ENCODE assay signal across 11 mouse cellular contexts in the genomic region with DNA sequence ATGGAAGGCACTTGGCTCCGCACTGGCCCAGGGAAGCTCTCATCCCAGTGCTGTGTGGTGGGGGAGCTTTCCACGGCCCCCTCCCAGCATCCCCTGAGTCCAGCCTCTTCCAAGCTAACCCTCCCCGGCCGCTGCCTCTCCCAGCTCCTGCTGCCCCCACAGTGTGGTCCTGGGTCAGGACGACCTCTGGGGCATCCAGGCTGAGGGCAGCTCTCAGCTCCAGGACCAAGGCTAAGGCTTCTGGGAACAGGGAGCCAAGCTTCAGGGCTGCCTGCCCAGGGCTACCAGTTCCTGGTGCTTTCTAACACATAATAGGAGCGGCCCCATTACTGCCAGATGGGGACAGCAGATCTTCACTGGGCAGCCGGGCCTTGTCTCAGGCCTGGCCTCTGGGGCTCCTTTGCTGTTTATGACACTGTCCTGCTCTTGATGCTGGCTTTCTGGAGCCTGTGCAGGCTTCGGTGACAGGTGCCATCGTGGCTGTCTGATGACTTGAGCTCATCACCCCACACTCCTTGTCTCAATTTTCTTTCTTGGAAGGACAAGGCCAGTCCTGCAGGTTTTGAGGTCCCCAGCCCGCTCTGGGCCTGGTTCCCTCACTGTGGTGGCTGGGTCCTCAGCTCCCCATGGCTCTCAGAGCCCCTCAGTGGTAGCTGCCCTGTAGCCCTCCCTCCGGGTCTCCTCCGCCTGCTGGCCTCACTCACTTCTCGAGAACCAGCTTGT.
DNase-seq lines count a peak whose midpoint lies in the region; ATAC-seq and TF ChIP-seq lines count a peak whose summit lies in the region.
"Had no signal": no experiment of that assay in that cellular context is flagged by ENCODE, and none has a peak within 500 bp of the region (broad histone marks: within the 10 kb centered on the region; RNA-seq: fewer than 3 reads in every experiment).

No protein-coding gene starts in this region.

- DNase-seq in heart, adult 2 months = no peak
- DNase-seq in lung, adult 2 months = no peak
- no peak for DNase-seq in midbrain, embryonic 14.5 days
- DNase-seq in urinary bladder, postnatal 10 days (ENCODE audit: low spot score) = no peak
- DNase-seq: embryo, embryonic 11 days; retina, postnatal 1 day had no signal

- TF ChIP-seq EP300 in heart, adult 2 months (IDR thresholded peaks at IDR 0.05; ENCODE audit: insufficient read depth, low read depth, low read length) = no peak

- intact Hi-C loops in heart, adult 2 months (cut with DNase I) = loop anchor here (10.0 kb wide), 1 partner anchor 94 kb away; no protein-coding TSS in a partner anchor

- H3K4me2 ChIP-seq in heart, embryonic 12.5 days = no peak overlapping the region
- H3K4me2 ChIP-seq in lung, embryonic 15.5 days = no peak overlapping the region
- peak overlapping the region; percentile 53 for H3K4me2 ChIP-seq in myocyte (ENCODE audit: low read depth)
- H3K4me2 ChIP-seq in midbrain, embryonic 14.5 days (ENCODE audit: low read length) = no peak overlapping the region
- H3K4me2 ChIP-seq: limb, embryonic 13.5 days had no signal

- H3K79me2 ChIP-seq in heart, adult 2 months (replicated peaks; ENCODE audit: control insufficient read depth, insufficient read depth, low read length) = no peaks in the 10 kb centered on the region
- no peaks in the 10 kb centered on the region for H3K79me2 ChIP-seq in myocyte (ENCODE audit: control insufficient read depth, insufficient read depth)

- no peaks in the 10 kb centered on the region for H3K27me3 ChIP-seq in heart, adult 2 months (ENCODE audit: control insufficient read depth, insufficient read depth, low read length)
- H3K27me3 ChIP-seq in heart, embryonic 12.5 days (replicated peaks) = no peaks in the 10 kb centered on the region
- H3K27me3 ChIP-seq in lung, embryonic 15.5 days = no peaks in the 10 kb centered on the region
- no peaks in the 10 kb centered on the region for H3K27me3 ChIP-seq in myocyte (ENCODE audit: control insufficient read depth, insufficient read depth, insufficient read length)
- no peaks in the 10 kb centered on the region for H3K27me3 ChIP-seq in midbrain, embryonic 14.5 days (ENCODE audit: control insufficient read depth, insufficient read depth, low read length)
- H3K27me3 ChIP-seq: limb, embryonic 13.5 days had no signal

- peaks cover 12% of the 10 kb centered on the region for H3K4me1 ChIP-seq in heart, adult 2 months (ENCODE audit: control insufficient read depth, insufficient read depth, low read length)
- peaks cover 46% of the 10 kb centered on the region for H3K4me1 ChIP-seq in heart, embryonic 12.5 days (replicated peaks)
- H3K4me1 ChIP-seq in lung, embryonic 15.5 days = peaks cover 55% of the 10 kb centered on the region
- peaks cover 17% of the 10 kb centered on the region; the same call in 1 of the 2 replicates for H3K4me1 ChIP-seq in lung, adult 2 months (ENCODE audit: control insufficient read depth, insufficient read depth, low read length)
- peaks cover 88% of the 10 kb centered on the region for H3K4me1 ChIP-seq in bone marrow macrophage, adult 2 months (ENCODE audit: control insufficient read depth, insufficient read depth, low read length)
- no peaks in the 10 kb centered on the region for H3K4me1 ChIP-seq in midbrain, embryonic 14.5 days (ENCODE audit: control insufficient read depth, insufficient read depth, low read length)

- TF ChIP-seq CTCF in heart, adult 2 months (IDR thresholded peaks at IDR 0.05) = 0 out of 2 replicates have a peak, but pooled peaks have one; percentile 18
- TF ChIP-seq CTCF in lung, adult 2 months (IDR thresholded peaks at IDR 0.05; ENCODE audit: insufficient read depth, low read length) = no peak
- TF ChIP-seq CTCF in bone marrow macrophage, adult 2 months (IDR thresholded peaks at IDR 0.05; ENCODE audit: low read depth, low read length) = no peak

- H3K9me3 ChIP-seq in heart, embryonic 12.5 days (replicated peaks) = no peaks in the 10 kb centered on the region
- H3K9me3 ChIP-seq in lung, embryonic 15.5 days = no peaks in the 10 kb centered on the region
- H3K9me3 ChIP-seq in midbrain, embryonic 14.5 days (ENCODE audit: control insufficient read depth, low read length) = no peaks in the 10 kb centered on the region
- H3K9me3 ChIP-seq: limb, embryonic 13.5 days had no signal

- no peak for ATAC-seq in heart, embryonic 12.5 days (ENCODE audit: insufficient number of reproducible peaks, low FRiP score)
- ATAC-seq in lung, embryonic 15.5 days (ENCODE audit: borderline replicate concordance, extremely low read depth, low FRiP score, low TSS enrichment) = no peak
- ATAC-seq in midbrain, embryonic 14.5 days (ENCODE audit: low FRiP score, low TSS enrichment) = no peak

- WGBS in heart, adult 2 months = 79% methylated on average over 13 of the region's 13 CpGs
- 70% methylated on average over 13 of the region's 13 CpGs for WGBS in heart, embryonic 12.5 days
- 77% methylated on average over 13 of the region's 13 CpGs for WGBS in lung, embryonic 15.5 days
- WGBS in lung, adult 2 months = 72% methylated on average over 13 of the region's 13 CpGs
- 80% methylated on average over 13 of the region's 13 CpGs for WGBS in midbrain, embryonic 14.5 days

- H3K4me3 ChIP-seq in heart, adult 2 months = no peak overlapping the region
- no peak overlapping the region for H3K4me3 ChIP-seq in heart, embryonic 12.5 days
- H3K4me3 ChIP-seq in lung, embryonic 15.5 days = no peak overlapping the region
- H3K4me3 ChIP-seq in lung, adult 2 months (replicated peaks; ENCODE audit: extremely low read depth, low read depth, low read length) = no peak overlapping the region
- H3K4me3 ChIP-seq in bone marrow macrophage, adult 2 months (ENCODE audit: insufficient read depth, low read length) = peak overlapping the region; percentile 26; the same call in 1 of the 2 replicates
- no peak overlapping the region for H3K4me3 ChIP-seq in myocyte
- H3K4me3 ChIP-seq in midbrain, embryonic 14.5 days (replicated peaks; ENCODE audit: low read depth, low read length) = no peak overlapping the region
- H3K4me3 ChIP-seq: limb, embryonic 13.5 days had no signal

- no peak for TF ChIP-seq POLR2A in heart, adult 2 months (IDR thresholded peaks at IDR 0.05; ENCODE audit: insufficient read depth, low read depth, low read length)
- TF ChIP-seq POLR2A in lung, adult 2 months (IDR thresholded peaks at IDR 0.05; ENCODE audit: borderline replicate concordance, extremely low read depth, low read depth, low read length) = no peak
- TF ChIP-seq POLR2A in bone marrow macrophage, adult 2 months (IDR thresholded peaks at IDR 0.05; ENCODE audit: borderline replicate concordance, low read depth, low read length) = no peak
- TF ChIP-seq POLR2A in myocyte (IDR thresholded peaks at IDR 0.05; ENCODE audit: insufficient read length, low read depth) = no peak

- H3ac ChIP-seq in myocyte (ENCODE audit: control insufficient read depth, insufficient read length) = no peak overlapping the region

- peak overlapping the region; percentile 54 for H3K27ac ChIP-seq in heart, adult 2 months
- no peak overlapping the region for H3K27ac ChIP-seq in heart, embryonic 12.5 days (ENCODE audit: poor library complexity, severe bottlenecking)
- H3K27ac ChIP-seq in lung, embryonic 15.5 days = 0 out of 2 replicates have a peak overlapping the region, but pooled peaks have one; percentile 8
- H3K27ac ChIP-seq in bone marrow macrophage, adult 2 months (ENCODE audit: insufficient read depth, low read depth, low read length) = peak overlapping the region; percentile 99
- H3K27ac ChIP-seq in midbrain, embryonic 14.5 days (replicated peaks; ENCODE audit: low read depth, low read length) = no peak overlapping the region
- H3K27ac ChIP-seq: limb, embryonic 13.5 days had no signal

- H3K9ac ChIP-seq in heart, adult 2 months (ENCODE audit: low read depth, low read length) = peak overlapping the region; percentile 9; the same call in 1 of the 2 replicates
- no peak overlapping the region for H3K9ac ChIP-seq in heart, embryonic 12.5 days
- no peak overlapping the region for H3K9ac ChIP-seq in lung, embryonic 15.5 days
- no peak overlapping the region for H3K9ac ChIP-seq in midbrain, embryonic 14.5 days (replicated peaks; ENCODE audit: low read length)
- H3K9ac ChIP-seq: limb, embryonic 13.5 days had no signal

- H3K36me3 ChIP-seq in heart, adult 2 months (ENCODE audit: control insufficient read depth, insufficient read depth, low read length) = no peaks in the 10 kb centered on the region
- H3K36me3 ChIP-seq in heart, embryonic 12.5 days = no peaks in the 10 kb centered on the region
- H3K36me3 ChIP-seq in lung, embryonic 15.5 days = no peaks in the 10 kb centered on the region
- H3K36me3 ChIP-seq in myocyte (ENCODE audit: control insufficient read depth, insufficient read depth) = no peaks in the 10 kb centered on the region
- H3K36me3 ChIP-seq in midbrain, embryonic 14.5 days (ENCODE audit: control insufficient read depth, insufficient read depth, low read length) = no peaks in the 10 kb centered on the region
- H3K36me3 ChIP-seq: limb, embryonic 13.5 days had no signal

TF ChIP-seq in myocyte, 11 proteins besides CTCF, POLR2A, EP300 and RAD21:
- TF ChIP-seq E2F4 (IDR thresholded peaks at IDR 0.05; ENCODE audit: insufficient read depth) = no peak
- peak in 2 of 3 experiments; percentile 4 to 65 for TF ChIP-seq MYOG (IDR thresholded peaks at IDR 0.05; ENCODE audit: control insufficient read depth in 1 of 3, insufficient read depth in 1 of 3, insufficient read length in 2 of 3, low read depth in 2 of 3)
- TF ChIP-seq MYOD1 (IDR thresholded peaks at IDR 0.05; ENCODE audit: control insufficient read depth in 1 of 3, insufficient read length in 2 of 3, low read depth in 2 of 3) = peak in 1 of 3 experiments; percentile 74
- no peak for TF ChIP-seq POLR2AphosphoS2 (IDR thresholded peaks at IDR 0.05; ENCODE audit: insufficient read length, low read depth)
TF ChIP-seq in myocyte: peak in this region for 2.

Comparison
In these comparisons a context has a peak if more than half of its experiments do, and no peak if none do; other contexts are left out.
1. H3K27ac ChIP-seq: peak in heart, adult 2 months (single experiment), lung, embryonic 15.5 days (single experiment) and bone marrow macrophage, adult 2 months (single experiment); none in heart, embryonic 12.5 days (single experiment) and midbrain, embryonic 14.5 days (single experiment).